Mouse (Mus musculus): Measurements from ENCODE around the gene Kif11.

Kif11 gene

DNA sequence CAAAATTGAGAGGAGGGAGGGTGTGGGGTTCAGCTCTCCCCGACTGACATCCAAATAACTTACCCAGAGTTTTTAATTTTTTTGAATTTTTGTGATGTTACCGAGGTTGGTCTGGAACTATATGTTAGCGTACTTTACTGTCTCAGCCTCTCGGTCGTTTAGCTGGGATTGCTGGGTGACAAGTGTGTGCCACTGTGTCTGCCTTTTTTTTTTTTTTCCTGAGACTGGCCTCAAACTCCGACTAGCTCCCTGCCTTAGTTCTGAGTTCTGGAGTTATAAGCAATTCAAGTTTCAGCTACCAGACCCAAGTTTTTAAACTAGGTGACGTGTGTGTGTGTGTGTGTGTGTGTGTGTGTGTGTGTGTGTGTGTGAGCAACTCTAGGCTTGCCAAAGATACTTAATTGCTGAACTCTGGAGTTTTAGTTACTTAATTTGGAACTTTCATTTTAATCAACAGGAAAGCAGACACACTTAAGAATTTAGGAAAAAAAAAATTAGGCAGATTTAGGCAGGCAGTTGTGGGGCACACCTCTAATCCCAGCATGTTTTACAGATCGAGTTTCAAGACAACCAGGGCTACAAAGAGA, 1.3 kb downstream of the Kif11 start:
- DNase-seq (ENCODE audit: low spot score in 2 of 2): no peak

DNA sequence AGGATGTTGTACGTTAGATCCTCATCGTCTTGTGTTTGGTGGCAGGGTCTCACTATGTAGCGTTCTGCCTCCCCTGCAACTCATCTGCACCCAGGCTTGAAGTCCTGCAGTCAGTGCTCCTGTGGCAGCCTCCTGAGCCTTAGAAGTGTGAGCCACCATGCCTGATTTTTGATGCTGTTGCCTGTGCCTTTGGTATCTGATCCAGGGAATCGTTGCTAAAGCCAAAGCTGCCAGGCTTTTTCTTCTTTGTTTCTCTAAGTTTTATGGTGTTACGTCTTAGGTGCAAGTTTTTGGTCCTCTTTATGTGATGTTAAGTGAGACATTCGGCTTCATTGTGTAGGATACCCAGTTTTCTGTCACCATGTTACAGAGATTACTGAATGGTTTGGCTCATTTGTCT, 2.6 kb downstream of the Kif11 start:
- DNase-seq (ENCODE audit: low spot score in 2 of 2): no peak

DNA sequence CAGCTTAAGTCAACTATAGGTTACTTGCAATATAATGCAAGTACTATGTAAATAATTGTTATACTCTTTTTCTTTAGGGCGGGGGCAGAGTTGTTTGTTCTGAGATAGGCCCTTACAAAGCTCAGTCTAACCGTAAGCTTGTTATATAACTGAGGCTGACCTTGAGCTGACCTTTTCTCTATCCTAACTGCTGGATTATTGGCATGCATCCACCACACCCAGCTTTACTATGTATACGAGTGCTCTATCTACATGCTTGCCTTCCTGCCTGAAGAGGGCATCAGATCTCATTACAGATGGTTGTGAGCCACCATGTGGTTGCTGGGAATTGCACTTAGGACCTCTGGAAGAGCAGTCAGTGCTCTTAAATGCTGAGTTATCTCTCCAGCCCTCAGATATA, 9.9 kb downstream of the Kif11 start:
- DNase-seq (ENCODE audit: low spot score in 2 of 2): no peak

DNA sequence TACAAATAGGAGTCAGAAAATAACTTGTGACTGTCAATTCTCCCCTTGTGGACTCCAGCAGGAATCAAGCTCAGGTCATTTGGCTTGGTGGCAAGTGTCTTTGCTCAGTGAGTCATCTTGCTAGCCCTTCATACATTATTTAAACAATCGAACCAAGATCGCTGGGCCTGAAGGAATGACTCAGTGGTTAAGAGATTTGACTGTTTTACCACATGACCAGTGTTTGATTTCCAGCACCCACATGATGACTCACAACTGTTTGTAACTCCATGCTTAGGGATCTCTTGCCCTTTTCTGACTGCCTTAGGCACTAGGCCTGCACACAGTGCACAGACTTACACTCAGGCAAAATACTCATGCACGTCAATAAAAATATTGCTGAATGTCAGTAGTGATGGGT, 15.7 kb downstream of the Kif11 start:
- DNase-seq (ENCODE audit: low spot score in 2 of 2): no peak

DNA sequence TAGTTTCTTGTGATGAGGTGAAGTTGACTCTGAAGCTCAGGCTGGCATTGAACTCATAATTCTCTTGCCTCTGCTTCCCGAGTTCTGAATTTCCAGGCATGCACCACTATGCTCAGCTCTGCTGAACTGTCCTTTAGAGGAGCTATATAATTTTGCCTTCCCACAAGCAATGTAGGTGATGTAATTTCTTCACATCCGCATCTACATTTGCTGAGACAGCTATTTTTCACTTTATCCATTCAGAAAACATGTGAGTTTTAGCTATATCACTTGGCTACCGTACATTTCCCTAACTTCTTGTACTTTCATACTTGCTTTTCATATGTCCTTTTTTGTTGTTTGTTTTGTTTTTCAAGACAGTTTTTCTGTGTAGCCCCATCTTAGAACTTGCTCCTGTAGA, 20.1 kb downstream of the Kif11 start:
- no peak for DNase-seq (ENCODE audit: low spot score in 2 of 2)

DNA sequence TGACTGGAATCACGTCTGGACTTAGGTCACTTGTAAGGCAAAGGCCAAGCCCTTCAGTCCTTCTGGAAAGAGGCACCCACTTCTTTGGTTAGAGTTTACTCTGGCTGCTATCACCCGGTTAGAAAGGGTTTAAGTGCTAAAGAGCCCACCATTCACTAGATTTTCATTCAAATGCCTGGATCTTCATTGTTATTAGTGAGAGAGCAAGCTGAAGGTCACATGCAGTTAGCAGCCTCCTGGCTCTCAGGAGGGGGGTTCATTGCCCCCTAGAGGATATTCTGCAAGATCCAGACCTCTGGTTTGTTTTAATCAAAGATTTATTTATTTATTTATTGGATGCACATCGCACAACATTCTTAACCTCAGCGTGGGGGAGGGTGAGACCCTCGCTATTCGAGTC, 24.7 kb downstream of the Kif11 start:
- DNase-seq (ENCODE audit: low spot score in 2 of 2): no peak

DNA sequence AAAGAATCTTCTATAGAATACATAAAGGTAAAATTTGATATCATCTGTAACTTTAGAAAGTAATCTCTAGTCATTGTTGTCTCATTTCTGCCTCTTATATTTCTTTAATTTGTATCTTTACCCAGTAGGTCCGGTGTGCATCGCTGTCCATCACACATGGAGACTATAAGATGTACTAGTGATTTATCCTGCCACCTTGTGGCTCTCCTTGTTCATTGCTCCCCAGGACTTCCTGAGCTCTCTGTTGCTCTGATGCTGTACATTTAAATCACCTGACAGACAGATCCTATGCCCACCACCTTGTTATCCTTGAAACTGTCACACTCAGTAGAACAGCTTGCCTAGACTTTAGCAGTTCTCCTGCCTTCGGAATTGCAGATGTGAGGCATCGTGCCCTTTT, 42.1 kb downstream of the Kif11 start:
- DNase-seq (ENCODE audit: low spot score in 2 of 2): no peak

DNA sequence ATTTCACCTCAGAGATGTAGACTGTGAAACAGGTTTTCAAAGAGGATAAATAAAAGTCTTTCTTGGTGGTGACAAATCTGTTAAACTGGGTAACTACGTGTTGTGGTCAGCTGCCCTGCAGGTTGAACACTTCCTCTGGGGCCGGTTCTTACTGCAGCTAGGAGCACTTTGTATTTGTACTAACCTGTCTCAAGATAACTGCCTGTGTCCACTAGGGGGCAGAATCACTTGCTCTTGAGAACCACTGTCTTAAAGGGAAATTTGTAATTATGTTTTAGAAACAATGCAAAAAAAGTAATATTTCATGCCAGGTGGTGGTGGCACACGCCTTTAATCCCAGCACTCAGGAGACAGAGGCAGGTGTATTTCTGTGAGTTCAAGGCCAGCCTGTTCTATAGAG, 43.4 kb downstream of the Kif11 start:
- no peak for DNase-seq (ENCODE audit: low spot score in 2 of 2)

DNA sequence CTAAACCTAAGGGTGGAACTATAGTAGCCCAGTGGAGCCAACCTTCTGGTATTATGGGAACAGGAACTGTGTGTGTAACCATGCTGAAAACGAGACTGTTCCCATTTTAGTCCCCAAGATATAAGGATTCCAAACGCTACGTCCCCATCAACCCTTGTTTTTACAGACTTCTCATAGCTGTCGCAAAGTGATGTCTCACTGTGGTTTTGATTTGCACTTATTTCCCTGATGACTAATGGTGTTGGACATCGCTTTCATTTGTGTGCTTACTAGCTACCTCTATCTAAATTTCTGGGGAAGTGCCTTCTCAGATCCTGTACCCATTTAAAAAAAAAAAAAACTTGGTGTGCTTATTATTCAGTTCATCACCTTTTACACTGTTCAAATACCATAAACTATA, 52.4 kb downstream of the Kif11 start:
- DNase-seq (ENCODE audit: low spot score in 2 of 2): no peak

DNA sequence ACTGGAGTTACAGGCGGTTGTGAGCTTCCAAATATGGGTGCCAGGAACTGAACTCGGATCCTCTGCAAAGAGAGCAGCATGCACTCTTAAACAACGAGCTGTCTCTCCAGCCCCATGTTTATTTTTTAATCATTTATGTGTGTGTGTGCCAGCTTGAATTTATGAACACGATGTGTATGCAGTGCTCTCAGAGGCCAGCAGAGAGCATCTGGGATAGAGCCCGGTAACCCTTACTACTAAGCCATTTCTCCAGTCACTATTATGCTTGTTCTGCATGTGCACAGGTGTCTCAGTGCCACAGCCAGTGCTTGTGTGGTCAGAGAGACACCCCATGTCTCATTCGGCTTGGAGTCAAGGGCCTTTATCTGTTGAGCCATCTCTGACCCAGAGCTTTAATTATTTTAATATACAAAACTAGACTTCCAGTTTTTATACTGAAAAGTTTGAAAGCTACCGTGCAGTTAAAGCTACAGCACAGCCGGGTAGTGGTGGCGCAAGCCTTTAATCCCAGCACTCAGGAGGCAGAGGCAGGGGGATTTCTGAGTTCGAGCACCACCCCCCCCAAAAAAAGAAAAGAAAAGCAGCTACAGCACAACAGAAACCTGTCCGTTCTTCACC, 55.0 kb downstream of the Kif11 start:
- no peak for DNase-seq (ENCODE audit: low spot score in 2 of 2)

DNA sequence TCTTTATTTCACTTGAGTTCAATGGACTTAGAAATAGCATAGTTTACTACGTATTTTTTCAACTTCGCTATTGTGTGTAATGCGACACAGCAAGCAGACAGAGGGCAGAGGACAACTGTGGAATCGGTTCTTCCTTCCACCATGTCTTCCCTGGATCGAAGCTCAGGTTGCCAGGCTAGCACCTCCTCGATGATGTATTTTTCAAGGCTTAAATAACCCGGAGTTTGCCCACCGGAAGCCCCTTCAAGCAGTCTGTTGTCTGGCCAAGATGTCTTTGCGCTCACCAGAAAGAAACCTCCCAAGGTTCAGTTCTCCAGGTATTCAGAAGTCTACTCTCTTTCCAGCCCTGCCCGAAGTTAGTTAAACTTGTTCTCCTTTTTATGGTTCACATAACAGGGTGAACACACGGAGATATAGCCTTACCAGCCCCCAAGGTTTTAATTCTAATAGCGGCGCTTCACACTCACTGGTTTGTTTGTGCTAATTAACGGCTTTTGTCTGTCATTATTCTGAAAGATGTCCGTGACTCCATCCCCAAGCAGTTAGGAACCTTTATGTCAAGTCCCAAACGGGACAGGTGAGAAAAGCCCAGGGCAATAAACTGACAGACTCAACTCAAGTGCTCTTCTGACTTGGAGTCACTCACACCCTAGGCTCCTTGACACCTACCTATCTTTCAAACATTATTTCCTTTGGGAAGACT, 56.8 kb downstream of the Kif11 start:
- DNase-seq (ENCODE audit: low spot score in 2 of 2): no peak

DNA sequence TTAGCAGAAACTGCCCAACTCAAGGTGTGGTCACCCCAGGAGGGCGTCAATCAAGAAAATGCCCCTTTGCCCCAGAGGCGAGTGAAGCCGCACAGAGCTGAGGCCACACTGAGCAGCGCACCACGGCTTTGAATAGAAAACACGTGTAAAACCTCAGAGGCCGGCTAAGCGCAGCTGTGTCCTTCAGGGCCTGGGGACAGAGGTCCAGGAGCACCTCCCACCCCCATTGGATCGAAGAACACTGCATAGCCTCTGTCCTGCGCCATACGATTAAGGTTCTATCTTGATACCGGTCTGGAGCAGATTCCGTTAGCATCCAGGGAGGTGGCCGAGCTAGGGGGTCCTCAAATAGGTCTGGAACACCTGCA, 57.7 kb downstream of the Kif11 start:
- DNase-seq (ENCODE audit: low spot score in 2 of 2): no peak

DNA sequence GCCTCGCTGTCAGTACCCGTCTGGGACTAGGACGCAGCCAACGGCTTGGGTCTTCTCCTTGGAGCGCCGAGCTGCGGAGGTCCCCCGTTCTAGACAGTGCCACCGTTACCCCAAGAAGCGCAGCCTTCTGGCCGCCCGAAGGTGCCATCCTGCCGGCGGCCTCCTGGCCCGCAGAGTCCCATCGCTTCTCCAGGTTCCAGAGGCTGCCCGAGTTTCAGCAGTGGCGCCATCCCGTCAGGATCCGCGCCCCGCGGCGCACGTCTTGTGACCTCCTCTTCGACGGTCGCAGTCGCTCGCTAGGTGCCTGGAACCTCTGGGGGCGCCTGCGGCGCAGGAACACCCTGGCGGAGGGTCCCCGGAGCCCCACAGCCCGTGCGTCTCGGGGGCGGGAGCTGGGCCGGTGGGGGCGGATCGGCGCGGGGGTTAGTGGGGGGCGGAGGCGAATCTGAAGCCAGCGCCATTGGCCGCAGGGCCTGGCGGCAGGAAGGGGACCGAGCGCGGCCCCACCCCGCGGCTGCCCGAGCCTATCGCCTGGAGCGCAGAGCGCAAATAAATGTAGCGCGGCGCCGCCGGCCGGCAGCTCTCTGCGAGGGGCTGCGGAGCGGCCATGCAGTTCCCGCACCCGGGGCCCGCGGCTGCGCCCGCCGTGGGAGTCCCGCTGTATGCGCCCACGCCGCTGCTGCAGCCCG, 58.2 kb downstream of the Kif11 start, which contains the start of gene Hhex:
Gene Hhex (plus strand): TSS at position 548 of the 689 bp plus-strand sequence.
- DNase-seq (ENCODE audit: low spot score in 2 of 2): peak; percentile 11 to 14

DNA sequence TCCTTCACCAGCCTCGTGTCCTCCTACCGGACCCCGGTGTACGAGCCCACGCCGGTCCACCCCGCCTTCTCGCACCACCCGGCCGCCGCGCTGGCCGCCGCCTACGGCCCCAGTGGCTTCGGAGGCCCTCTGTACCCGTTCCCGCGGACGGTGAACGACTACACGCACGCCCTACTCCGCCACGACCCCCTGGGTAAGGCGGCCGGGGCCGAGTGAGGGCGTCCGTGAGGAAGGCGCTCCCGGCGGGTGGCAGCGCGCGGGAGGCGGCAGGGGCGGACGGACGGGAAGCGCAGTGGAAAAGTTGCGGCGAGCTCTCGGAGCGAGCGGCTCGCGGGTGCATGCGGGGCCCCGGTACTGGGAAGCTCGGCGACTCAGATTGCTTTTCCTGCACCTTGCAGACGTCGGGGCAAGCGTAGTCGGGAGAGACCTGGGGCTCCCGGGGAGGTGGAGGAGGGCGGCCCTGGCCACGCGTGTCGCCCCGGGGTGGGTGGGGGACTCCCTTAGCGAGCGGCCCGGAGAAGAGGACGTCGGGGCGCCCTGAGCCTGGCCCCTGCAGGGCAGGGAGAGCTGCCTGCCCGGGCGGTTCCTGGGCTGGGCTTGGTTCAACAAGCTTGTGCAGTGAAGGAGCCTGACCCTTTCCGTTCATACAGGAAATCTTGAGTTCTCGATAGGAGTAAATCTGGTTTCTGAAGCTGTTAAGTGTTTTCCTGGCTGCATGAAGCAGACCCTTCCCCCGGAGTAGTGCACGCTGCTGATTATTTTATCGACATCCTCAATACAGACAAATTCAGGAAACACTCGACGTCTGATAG, 59.0 kb downstream of the Kif11 start:
- no peak for DNase-seq (ENCODE audit: low spot score in 2 of 2)

DNA sequence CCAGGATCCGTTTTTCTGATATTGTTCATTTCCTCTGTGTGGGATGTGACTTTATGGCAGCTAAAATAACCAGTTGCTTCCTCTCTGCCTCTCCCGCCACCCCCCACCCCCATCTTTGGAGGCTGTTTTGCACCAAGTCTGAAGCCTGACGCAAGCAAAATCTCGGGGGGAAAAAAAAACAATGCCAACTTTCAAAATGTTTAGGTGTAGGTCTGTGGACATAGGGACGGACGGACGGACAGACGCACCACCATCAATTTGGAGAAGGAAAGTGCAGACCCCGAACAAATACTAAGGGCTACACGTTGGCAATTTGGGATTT, 59.6 kb downstream of the Kif11 start:
- no peak for DNase-seq (ENCODE audit: low spot score in 2 of 2)

DNA sequence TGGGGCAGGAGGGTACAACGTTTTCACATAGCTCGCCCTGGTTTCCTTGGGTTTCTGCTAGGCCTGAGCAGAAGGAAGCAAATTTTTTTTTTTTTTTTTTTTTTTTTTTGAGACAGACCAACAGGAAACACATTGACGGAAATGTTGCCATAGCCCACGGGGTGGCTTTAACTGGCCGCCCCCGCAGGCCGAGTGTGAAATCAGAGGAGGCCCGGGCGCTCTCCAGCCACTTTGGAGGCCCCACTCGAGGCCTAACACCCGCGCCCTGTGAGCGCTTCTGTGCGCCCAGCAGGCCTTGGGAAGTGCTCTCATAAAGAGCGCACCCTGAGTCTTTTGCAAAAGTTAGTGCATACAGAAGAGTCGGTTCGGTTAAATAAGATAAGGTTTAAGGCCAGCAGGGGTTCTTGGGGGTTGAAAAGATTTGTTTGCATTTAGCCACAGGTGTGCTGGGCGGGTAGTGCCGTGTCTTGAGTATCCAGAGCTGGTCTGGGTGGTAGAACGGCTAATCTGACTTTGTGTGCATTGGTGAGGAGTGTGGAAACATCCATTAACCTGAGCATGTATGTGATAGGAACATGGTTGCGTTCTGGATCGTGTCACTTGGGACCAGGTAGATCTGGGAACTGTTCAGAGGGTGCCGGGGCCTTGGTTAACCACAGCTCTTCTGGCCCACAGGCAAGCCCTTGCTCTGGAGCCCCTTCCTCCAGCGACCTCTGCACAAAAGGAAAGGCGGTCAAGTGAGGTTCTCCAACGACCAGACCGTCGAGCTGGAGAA, 60.5 kb downstream of the Kif11 start:
- no peak for DNase-seq (ENCODE audit: low spot score in 2 of 2)

DNA sequence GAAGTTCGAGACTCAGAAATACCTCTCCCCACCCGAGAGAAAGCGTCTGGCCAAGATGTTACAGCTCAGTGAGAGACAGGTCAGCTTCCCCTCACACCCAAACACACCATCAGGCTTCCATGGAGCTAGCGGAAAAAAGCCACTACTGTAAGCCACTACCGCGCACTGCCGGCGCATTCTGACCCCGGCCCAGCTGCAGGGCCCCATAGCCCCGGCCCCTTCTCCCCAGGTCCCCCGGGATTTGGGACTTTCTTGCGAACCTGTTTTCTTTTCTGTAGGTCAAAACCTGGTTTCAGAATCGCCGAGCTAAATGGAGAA, 61.0 kb downstream of the Kif11 start:
- DNase-seq (ENCODE audit: low spot score in 2 of 2): no peak

DNA sequence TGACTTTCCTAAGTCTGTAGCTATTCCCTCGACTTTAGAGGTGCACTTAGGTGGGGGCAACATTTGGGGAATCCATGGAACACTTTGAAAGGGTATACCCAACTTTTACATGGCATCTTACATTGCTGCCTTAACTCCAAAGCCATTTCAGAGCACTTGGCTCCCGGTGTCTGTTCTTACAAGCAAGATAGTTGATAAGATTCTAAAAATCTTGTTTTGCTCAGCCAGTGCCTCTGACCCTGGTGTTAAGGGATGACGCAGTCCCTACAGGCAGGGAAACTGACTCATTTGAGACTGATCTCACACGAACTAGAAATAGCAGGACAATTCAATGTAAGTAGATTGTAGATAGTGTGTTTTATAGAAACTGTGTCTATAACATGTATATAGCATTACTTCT, 64.0 kb downstream of the Kif11 start:
- DNase-seq (ENCODE audit: low spot score in 2 of 2): no peak

DNA sequence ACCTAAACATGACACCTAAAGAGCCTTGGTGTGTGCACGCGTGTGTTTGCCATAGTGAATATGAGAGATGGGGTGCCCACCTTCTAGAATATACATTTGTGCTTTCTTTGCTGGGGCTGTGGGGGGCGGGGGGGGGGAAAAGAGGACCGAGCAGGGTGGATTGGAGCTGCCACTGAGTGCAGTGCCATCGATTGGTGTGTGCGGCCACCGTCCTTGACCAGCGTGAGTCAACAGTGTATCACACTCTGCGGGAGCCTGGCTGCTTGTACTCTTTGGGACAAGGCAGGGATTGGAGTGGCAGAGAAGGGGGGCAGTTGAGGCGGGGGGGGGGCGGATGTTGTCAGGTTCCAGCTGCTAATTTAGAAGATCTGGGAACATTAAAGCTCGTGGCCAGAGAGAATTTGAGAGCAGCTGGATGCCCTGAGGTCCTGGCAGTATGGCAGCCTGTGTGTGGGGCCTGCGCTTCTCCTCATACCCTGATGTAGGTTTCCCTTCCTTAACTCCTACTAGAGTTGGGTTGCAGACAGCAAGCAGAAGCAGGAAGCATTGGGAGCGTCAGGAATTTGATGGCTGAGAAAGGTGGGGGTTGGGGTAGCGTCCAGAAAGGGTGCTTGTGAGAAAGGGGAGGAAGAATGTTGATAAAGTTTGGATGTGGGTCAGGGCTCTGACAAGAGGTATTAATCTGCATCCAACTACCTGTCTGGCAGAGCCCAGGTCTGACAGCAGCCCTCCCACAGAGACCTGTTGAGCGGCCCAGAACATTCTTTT, 64.7 kb downstream of the Kif11 start:
- DNase-seq (ENCODE audit: low spot score in 2 of 2): no peak

DNA sequence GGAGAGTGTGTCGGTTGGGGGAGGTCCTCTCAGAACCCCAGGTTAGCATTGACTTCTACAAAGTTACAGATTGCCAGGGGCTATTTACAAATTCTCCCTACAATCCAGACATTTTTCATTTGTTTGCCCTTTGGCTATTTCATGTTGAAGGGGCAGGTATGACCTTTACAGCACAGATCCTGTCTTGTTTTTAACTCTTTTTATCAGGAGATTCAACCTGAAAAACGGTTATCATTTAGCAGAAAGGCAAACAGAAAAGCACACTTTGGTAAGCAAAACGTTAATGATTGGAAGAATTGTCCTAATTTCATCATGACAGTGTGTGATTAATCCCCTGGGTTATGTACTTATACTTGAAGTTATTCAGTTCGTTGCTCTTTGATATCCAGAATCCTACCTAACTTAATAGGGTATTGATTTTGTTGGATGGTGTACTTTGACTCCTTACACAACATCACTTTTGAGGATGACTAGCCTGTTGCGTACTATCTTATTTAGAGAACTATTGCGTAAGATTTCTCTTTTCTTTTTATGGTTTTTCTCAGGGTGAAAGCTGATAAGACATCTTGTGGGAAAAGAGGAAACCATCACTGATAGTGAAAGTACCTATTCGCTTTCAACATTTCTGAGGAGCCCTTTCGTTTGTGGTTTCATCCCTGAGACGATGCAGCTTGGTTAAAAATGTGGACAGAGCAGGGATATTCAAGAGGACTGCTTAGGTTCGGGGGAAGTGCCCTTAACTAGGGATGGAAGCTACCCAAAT, 66.5 kb downstream of the Kif11 start:
- no peak for DNase-seq (ENCODE audit: low spot score in 2 of 2)
